Mouse (Mus musculus): Measurements from ENCODE around the gene Vmo1.
"Not testable (repeated sequence)": the region's sequence is repeated elsewhere in the genome, so short reads cannot be mapped to it uniquely, and the experiment has no call there.

Gene Vmo1

GRCm38 (mm10) chr11:70514288-70514687, at the start of gene Vmo1:
TSS of gene Vmo1 (minus strand) at chr11:70514616.
- no peak for DNase-seq

DNA sequence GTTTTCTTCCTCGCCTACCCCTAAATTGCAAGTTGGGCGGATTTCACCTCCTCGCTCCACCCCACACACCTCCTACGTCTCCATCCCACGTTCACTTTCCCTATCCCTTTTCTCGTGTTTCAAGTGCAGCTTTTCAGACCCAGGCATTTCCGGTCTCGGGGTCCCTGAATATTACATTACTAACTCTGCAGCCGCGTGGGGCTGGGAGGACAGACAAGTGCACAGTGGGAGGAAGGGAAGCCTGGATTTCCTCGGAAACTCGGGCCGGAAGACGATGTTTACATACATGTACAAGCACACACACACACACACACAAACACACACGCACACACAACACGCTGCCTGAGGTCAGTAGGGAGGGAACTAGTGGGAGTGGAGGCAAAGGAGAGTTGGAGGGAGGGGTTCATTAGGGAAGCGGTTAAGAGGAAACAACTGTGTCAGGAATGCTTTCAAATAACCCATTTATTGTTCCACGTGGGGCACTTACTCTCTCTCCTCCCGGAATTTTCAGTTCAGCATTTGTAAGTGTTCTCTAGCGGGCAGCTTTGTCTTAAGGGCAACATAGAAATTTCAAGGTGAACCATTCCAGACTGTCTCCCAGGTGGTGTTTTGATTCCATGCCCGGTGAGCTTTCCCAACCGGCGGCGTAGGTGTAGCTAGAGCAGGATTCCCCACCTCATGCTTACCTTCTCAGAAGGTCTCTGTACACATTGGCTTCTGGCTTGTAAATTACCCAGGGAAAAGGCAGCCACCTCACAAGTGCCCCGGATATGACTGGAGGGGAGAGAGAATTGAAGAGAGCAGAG, 49.3 kb upstream of the Vmo1 start:
- no peak for DNase-seq

DNA sequence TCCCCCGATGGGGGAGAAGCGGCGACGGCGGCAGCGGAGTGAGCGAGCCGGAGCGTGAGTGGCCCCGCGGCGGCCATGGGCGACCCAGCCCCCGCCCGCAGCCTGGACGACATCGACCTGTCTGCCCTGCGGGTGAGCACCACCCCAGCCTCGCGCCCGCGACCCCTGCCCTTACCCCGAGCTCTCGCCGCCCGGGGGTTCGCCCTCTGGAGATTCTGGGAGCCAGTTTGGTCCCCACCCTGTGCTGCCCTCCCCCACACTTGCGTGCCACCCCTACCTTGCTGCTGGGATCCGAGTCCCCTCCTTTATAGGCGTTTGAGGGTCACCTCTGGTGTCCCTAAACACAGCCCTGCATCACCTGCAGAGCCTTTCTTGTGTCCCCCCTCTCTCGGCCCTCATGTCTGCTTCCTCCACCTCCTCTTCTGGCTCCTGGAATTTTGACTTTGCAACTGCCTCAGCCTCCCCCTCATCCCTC, 48.6 kb upstream of the Vmo1 start:
- no peak for DNase-seq

- DNase-seq: peak; percentile 96
Measured at GRCm38 (mm10) chr11:70562287-70562994, 48.0 kb upstream of the Vmo1 start, which contains the start of gene Mink1. TSS of gene Mink1 (plus strand) at chr11:70562881.

DNA sequence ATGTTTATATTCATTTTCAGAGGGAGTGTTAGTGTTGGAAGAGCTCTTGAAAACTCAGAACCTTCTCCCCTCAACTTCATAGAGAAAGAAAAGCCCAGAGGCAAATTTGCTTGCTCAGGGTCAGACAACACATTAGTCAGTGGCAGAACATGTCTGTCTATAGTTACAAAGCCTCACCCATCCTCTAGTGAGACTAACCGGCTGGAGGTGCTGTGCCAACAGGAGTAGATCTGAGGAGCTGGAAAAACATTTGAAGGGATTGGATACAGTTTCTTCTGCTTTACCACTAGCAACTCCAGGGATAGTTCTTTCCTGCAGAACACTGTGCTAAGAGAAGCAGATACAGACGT, 47.5 kb upstream of the Vmo1 start:
- no peak for DNase-seq

DNA sequence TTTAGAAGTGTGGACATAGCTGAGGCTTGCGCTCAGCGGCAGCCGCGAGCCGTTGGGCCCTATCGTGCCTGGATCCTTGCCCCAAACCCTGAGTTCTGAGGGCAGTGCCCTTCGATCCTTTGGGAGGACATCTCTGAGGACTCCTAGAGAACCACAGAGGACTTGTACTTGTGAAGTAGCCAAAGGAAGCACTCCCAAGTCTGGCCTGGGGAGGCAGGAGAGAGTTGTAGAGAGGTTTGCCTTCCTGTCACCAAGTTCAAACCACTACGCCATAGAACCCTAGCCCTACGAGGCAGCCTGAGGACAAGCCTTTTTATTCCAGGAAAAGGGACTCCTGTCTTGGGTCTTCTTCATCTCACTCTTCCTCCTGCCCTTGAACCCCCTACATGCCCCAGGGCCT, 43.1 kb upstream of the Vmo1 start:
- no peak for DNase-seq

- no peak for DNase-seq
Measured at GRCm38 (mm10) chr11:70553940-70554339, 39.5 kb upstream of the Vmo1 start.

DNA sequence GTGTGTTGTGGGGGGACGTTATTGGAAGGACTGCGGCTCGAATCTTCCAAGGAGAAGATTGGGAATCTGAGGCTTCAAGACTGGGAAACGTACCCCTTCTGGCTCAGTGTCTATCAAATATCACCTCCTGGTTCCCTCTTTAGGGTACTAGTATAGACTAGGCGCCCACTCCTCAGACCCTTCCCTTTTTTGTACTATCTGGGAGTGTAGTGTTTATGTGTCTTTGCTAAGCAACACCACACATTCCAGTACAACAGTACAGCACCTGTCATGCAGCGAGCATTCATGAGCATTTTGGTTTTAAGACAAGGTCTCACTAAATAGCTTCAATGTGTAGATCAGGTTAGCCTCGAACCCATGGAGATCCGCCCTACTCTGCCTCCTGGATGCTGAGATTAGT, 37.1 kb upstream of the Vmo1 start:
- no peak for DNase-seq

DNA sequence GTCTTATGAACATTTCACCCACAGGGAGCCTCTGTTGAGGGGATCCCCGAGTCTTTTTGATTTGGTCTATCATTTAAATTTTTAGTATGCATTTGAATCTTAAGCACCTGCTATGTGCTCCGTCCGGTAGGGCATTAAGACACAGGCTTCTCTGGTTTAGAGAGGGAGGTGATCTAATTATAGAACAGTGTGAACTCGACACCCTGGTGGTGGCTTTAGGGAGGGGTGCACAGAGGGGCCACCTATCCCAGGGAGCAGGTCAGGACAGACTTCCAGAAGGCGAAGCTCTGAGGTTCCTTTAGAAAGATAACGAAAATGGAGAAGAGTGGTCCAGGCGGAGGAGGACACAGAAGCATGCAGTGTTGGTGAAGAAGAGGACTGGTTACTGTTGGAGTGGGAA, 30.1 kb upstream of the Vmo1 start:
- DNase-seq: no peak

DNA sequence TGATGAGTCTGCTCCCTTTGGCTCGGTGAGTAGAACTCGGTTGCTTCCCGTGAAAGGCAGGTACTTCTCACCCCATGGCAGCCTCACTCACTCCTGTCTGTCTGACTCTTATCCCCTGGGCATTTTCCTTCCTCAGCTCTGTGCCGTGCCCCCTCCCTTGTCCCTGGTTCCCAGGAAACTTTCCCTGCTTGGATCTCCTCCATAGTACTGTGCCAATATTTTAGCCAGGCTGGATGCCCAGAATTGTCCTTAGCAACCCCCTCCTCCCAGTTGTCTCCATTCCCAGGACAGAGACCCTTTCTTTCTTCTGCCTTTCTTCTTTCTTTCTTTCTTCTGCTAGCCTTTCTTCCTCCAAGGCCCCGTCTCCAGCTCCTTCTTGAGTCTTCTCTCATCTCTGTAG, 27.0 kb upstream of the Vmo1 start:
- DNase-seq: no peak

DNA sequence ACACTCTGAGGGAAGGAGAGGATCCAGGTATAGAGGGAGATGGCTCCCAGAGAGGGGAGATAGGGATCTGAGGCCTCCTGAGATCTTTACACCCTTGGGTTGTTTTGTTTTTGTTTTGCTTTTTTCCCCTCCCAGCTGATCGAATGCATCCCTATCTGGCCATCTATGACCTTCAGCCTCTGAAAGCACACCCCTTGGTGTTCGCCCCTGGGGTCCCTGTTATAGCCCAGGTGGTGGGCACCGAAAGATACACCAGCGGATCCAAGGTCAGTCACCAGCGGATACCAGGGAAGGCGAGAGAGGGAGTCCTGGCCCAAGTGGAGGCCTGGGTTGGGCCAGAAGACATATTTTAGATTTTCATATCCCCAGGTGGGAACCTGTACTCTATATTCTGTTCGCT, 26.5 kb upstream of the Vmo1 start:
- DNase-seq: no peak

DNA sequence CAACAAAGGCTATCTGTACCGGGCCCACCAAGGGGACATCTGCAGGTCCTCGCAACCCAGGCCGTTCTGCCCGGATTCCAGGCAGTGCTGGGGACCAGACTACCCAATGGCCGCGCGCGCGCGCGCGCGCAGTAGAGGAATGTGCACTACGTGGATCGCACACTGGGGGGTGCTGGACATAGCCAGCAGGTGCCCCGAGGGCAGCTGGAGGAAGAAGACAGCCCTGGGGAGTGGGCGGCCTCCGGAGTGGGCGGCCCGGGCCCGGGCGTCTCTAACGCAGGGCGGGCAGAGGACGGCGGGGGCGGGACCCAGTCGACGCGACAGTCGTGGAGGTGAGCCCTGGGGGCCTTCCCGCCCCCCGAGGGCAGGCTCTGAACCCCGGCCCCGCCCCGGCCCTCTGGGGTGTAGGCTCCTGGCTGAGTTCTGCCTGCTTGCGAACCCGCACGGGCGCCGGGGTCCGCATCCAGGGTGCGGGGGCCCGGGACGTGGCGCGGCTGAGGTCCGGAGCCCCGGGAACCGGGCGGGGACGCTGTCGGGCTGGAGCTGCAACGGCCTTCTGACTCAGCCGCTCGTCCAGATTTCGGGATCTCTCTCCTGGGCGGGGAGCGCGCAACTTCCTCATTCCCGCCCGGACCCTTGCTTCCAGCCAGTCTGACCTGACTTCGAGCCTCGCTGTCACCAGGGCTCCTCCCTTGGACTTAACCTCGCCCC, 25.6 kb upstream of the Vmo1 start, which contains the start of gene Pld2:
Gene Pld2 (plus strand): TSS at position 188 of the 711 bp plus-strand sequence.
- peak; percentile 84 for DNase-seq

DNA sequence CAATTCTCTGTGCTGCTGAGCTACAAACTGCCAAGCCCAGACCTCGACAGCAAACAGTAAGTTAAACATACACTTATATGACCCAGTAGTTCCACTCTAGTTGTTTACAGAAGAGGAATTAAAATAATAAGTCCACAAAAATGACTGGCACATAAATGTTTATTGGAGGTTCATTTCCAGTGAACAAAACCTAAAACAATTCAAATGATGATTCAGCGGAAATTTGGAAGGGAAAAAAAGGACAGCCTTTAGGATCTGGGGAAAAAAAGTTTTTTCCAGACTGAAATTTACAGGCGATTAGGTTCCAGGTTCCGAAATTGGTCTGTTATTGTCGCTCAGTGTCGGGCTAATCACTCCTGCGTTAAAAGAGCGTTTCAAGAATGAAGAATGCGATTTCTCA, 25.0 kb upstream of the Vmo1 start:
- no peak for DNase-seq

DNA sequence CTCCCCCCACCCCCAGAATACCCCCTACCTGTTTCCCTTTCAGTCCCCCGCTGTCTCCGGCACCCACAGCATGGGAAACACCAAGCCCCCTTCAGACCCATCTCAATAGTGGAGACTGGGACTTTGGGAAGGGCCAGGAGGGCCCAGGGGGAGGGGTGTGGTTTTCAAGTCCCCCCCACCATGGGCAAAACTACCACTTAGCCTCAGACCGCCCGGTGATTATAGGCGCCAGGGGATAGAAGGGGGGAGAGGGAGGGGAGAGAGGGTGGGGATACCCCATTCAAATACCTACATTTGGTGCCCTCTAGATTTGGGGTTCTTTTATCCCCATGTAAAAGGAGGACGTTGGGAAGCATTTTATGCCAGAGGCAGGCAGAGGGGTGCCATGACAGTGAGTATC, 18.4 kb upstream of the Vmo1 start, which contains the start of gene Gm40193:
Gene Gm40193 (minus strand): TSS at position 101 of the 400 bp plus-strand sequence.
- DNase-seq: no peak

DNA sequence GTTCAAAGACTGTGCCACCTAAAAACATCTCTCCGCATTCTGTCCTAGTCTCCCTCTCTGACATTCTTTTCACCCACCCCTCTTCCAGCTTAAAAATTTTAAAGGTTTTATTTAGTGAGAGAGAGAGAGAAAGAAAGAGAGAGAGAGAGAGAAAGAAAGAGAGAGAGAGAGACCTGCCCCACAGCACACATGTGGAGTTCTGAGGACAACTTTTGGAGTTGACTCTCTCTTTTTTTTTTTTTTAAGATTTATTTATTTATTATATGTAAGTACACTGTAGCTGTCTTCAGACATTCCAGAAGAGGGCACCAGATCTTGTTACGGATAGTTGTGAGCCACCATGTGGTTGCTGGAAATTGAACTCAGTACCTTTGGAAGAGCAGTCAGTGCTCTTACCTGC, 16.6 kb upstream of the Vmo1 start:
- not testable (repeated sequence) for DNase-seq

DNA sequence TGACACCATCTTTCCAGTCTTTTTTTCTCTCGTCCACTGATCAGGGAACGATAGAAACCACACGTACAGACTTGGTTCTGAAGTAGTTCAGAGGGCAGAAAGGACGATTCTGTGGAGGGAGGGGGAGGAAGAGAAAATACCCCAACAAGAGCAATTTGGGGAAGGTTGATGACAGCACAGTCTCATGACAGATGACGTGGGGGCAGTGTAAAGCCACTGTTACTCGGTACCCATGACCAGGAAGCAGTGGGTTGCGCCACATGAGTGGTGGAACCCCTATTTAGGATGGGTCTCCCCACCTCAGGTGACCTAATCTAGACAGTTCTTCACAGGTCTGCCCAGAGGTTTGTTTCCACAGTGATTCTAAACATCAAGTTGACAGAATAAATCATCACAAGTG, 14.2 kb upstream of the Vmo1 start:
- peak; percentile 44 for DNase-seq

DNA sequence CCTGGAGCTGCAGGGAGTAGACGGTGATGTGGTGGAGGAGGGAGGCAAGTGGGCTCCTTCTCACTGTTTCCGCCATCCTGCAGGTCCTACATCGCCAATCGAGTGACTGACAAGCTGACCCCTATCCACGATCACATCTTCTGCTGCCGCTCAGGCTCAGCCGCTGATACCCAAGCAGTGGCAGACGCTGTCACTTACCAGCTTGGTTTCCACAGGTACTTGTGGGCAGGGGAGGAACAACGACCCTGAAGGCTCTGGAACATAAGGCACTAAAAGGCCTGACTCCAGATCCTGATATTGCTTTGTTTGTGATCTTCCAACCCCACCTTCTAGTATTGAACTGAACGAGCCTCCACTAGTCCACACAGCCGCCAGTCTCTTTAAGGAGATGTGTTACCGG, 11.8 kb upstream of the Vmo1 start:
- no peak for DNase-seq

- DNase-seq: no peak
Measured at GRCm38 (mm10) chr11:70525726-70526125, 11.3 kb upstream of the Vmo1 start.

GRCm38 (mm10) chr11:70525184-70525678, 10.8 kb upstream of the Vmo1 start, which contains the start of gene Psmb6:
TSS of gene Psmb6 (plus strand) at chr11:70525367.
- DNase-seq: peak; percentile 97

DNA sequence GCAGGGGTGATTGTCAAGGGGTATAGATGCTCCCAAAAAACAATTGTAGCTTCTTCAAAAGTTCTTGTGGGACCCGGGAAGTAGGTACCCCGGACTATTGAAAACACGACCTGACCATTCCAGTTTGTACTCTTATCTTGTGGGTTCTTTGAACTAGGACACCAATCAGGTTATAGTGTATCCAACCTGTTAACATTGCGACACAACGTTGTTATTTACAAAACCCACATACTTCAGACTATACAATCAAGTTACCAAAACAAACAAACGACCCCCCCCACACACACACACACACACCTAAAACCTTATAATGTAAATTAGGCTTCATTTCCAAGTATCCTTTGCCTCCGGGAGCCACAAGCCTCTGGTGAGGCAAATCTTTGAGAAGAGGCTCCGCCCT, 10.4 kb upstream of the Vmo1 start:
- DNase-seq: no peak

DNA sequence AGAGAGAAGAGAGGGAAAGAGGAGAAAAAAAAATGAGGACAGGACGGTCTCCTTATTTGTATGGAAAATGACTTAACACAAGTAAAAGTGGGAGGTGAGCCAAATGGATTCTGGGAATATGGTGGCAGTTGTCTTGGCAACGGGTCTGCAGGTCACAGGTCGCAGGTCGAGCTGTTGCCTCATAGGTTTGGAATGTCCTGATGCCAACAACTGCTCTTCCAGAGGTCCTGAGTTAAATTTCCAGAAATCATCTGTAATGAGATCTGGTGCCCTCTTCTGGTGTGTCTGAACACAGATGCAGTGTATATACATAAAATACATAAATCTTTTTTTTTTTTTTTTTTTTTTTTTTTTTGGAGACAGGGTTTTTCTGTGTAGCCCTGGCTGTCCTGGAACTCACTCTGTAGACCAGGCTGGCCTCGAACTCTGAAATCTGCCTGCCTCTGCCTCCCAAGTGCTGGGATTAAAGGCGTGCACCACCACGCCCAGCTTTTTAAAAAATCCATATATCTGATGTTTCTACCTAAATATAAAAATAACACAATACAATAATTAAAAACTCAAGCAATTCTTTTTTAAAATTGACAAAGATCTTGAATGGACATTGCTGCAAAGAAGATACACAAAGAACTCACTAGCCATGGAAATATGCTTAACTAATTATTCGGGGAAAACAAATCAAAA, 9.0 kb upstream of the Vmo1 start:
- DNase-seq: not testable (repeated sequence)

DNA sequence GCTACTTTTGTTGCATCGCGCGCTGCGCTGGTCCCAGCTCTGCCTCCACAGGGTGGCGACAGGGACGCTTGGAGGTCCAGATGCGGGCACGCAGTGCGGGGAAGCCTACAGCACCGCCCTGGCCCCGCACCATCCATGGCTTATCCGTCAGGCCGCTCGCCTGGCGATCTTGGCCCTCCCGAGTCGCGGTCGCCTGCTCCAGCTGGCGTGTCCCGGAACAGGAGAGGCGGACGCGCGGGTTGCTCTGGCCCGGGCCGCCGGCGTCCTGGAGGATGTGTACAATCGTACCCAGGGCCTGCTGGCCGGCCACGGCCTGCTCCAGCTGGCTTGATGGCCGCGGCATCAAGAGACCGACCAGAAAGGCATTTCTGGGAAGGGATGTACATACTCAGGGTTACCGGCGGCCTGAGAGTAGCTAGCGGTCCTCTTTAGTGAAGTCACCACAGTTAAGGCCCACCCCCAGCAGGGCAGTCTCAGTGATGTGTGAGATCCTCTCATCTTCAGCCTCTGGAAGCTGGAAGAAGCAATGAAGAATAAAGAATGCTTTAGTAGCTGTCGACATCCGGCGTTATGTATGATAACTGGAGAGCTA, 5.9 kb upstream of the Vmo1 start:
- no peak for DNase-seq

All from layer of hippocampus, adult 9-11 months (tissue).